Mouse (Mus musculus) limb, embryonic 11.5 days (tissue): Measurements from ENCODE around the gene Bmf. TPM values are rescaled to one million over a fixed set of nuclear protein-coding genes. Genes with fewer than 3 reads are reported as not detected.
A peak's percentile ranks its signal among the peaks of the same experiment; 100 is the strongest.

Experiments used
- ATAC-seq: fragments of 200-750 bp; cut with Nextera tagmentation; 2 replicates; pipeline ENCODE4 v1.8.0; 2017; ENCODE audit warnings: low read depth; ENCODE audit not compliant: insufficient number of reproducible peaks, low FRiP score, low TSS enrichment
- DNase-seq: peaks from one replicate; pipeline ENCODE4 v3.0.0-alpha.2; 2015; ENCODE audit warnings: low spot score
- H3K27ac ChIP-seq: fragments of 300-500 bp; sonication (generic); replicated peaks from 2 replicates; pipeline ENCODE4 v1.5.1; 2014; ENCODE audit warnings: low read depth, mild to moderate bottlenecking, low read length
- H3K27me3 ChIP-seq: fragments of 300-500 bp; sonication (generic); 2 replicates; pipeline ENCODE4 v1.6.1; 2014; ENCODE audit warnings: mild to moderate bottlenecking, low read length, mixed read lengths; ENCODE audit not compliant: control insufficient read depth, insufficient read depth
- H3K36me3 ChIP-seq: fragments of 300-500 bp; sonication (generic); 2 replicates; pipeline ENCODE4 v1.6.1; 2014; ENCODE audit warnings: mild to moderate bottlenecking, low read length, moderate library complexity, mixed read lengths; ENCODE audit not compliant: control insufficient read depth, insufficient read depth
- H3K4me1 ChIP-seq: fragments of 300-500 bp; sonication (generic); 2 replicates; pipeline ENCODE4 v1.6.1; 2014; ENCODE audit warnings: low read length, mixed read lengths; ENCODE audit not compliant: control insufficient read depth, insufficient read depth
- H3K4me2 ChIP-seq: fragments of 300-500 bp; sonication (generic); 2 replicates; pipeline ENCODE4 v1.6.1; 2014; ENCODE audit warnings: low read depth, mild to moderate bottlenecking, moderate library complexity; ENCODE audit not compliant: severe bottlenecking
- H3K4me3 ChIP-seq: fragments of 300-500 bp; sonication (generic); 2 replicates; pipeline ENCODE4 v1.5.1; 2014; ENCODE audit warnings: low read depth, low read length
- H3K9ac ChIP-seq: fragments of 300-500 bp; sonication (generic); 2 replicates; pipeline ENCODE4 v1.6.1; 2014; ENCODE audit warnings: mild to moderate bottlenecking, low read length
- H3K9me3 ChIP-seq: fragments of 300-500 bp; sonication (generic); 2 replicates; pipeline ENCODE4 v1.6.1; 2016; ENCODE audit warnings: low read length; ENCODE audit not compliant: control insufficient read depth
- WGBS: fragments of 180-500 bp; shearing (Covaris S2); extraction: QIAGEN DNeasy Blood & Tissue Kit; methylation state at CpG from one replicate; pipeline ENCODE4 v1.1.7; 2014; 5-methylcytosine and 5-hydroxymethylcytosine counted together
- polyA plus RNA-seq: library from polyadenylated mRNA; unstranded; fragments of >200 nt; fragmentation: Nextera tagmentation; extraction: Ambion mirVana; gene quantifications from 2 replicates; pipeline ENCODE4 v1.2.1, GENCODE M21; 2014

Gene Bmf
- polyA plus RNA-seq, 1 experiment from 2014 or later: 7.5 TPM

DNA sequence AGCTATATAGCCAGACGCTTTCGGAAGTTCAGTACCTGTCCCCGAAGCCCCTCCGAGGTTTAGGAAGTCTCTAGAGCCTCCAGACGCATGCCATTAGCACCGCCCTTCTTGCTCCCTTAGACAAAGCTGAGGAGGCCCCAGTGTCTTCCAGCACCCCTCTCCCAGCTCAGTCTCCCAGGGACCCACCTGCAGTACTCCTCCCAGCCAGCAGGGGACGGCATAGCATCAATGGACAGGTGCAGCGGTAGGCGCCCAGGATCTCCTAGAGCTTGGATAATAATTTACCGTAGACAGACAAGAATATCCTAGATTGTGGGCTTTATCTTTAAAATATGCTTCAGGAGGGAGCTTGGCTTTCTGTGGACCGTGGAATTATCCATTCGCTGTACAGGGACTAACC is 62.6 kb downstream of the Bmf start:
- ATAC-seq: no peak
- no peak overlapping the region for H3K4me3 ChIP-seq
- H3K36me3 ChIP-seq: no peaks in the 10 kb centered on the region
- 16% methylated on average over 12 of the region's 12 CpGs for WGBS
- H3K9me3 ChIP-seq: no peaks in the 10 kb centered on the region
- no peak overlapping the region for H3K9ac ChIP-seq
- no peak overlapping the region for H3K4me2 ChIP-seq
- peak; percentile 91 for DNase-seq
- no peak overlapping the region for H3K27ac ChIP-seq
- H3K27me3 ChIP-seq: no peaks in the 10 kb centered on the region
- H3K4me1 ChIP-seq: peaks cover 20% of the 10 kb centered on the region

DNA sequence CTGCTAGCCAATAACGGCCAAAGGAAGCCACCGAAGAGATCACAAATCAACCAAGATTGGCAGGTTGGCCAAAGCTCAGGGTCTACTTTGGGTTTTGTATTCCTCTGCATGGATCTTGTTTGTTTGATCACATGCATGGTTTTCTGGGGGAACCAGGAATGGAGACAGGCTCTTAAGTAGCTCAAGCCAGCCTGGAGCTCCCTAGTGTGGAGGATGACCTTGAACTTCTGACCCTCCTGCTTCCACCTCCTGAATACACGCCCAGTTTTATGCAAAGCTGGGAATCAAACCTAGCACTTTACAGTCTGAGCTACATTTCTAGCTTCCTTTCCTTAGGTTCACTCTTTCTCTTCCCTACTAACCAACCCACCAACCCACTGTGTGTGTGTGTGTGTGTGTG is 64.1 kb downstream of the Bmf start:
- no peak for DNase-seq
- Histone ChIP-seq H3K4me2 (no peak overlapping the region), H3K36me3 (no peaks in the 10 kb centered on the region), H3K4me1 (peaks cover 9% of the 10 kb centered on the region), H3K27me3 (no peaks in the 10 kb centered on the region), H3K9ac (no peak overlapping the region), H3K9me3 (no peaks in the 10 kb centered on the region), H3K4me3 (no peak overlapping the region), H3K27ac (no peak overlapping the region)
- WGBS: 78% methylated on average over 3 of the region's 3 CpGs
- ATAC-seq: no peak

DNA sequence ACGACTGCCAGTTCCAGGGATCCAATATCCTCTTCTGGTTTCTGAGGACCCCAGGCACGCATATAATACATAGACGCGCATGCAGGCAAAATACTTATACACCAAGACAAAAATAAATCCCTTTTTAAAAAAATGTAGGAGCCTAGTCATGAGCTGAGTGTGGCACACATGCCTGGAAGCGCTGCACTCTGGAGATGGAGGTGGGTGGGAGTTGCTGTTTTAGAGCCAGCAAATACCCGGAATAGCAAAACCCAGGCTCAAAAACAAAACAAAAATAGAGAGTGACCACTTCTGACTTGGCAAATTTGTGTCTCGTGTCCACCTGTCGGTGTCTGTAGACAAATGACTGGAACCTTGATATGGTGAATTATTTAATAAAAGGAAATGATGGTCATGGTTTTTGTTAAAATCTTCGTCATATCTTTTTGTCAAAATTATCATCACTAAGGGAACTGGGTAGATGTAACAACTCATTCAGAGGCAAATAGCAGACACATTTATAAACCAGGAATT is 65.0 kb downstream of the Bmf start:
- DNase-seq: no peak
- H3K27me3 ChIP-seq: no peaks in the 10 kb centered on the region
- no peak for ATAC-seq
- H3K4me3 ChIP-seq: no peak overlapping the region
- 88% methylated on average over 9 of the region's 9 CpGs for WGBS
- no peaks in the 10 kb centered on the region for H3K9me3 ChIP-seq
- H3K9ac ChIP-seq: no peak overlapping the region
- H3K4me1 ChIP-seq: peaks cover 3% of the 10 kb centered on the region; the same call in 1 of the 2 replicates
- no peak overlapping the region for H3K27ac ChIP-seq
- no peak overlapping the region for H3K4me2 ChIP-seq
- H3K36me3 ChIP-seq: no peaks in the 10 kb centered on the region

DNA sequence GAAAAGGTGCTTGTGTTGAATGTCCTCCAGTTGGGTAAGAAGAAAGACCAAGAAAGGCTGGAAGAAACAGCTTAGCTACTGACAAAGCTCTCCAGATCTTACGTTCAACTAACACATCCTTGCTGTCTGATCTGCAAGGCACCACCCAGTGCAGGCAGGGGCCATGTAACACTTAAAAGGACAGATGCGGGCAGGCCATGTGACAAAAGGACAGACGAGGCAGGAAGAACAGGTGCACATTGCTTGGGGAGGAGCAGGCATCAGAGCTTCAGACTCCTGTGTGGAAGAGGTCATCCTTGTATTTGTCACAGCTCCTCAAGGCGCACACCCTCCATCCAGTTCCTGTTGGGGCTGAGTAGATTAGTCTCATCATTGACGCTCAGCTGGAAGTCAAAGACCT is 66.5 kb downstream of the Bmf start:
- H3K4me3 ChIP-seq: no peak overlapping the region
- 85% methylated on average over 5 of the region's 5 CpGs for WGBS
- DNase-seq (no peak), ATAC-seq (no peak)
- H3K9me3 ChIP-seq: no peaks in the 10 kb centered on the region
- no peak overlapping the region for H3K4me2 ChIP-seq
- H3K27me3 ChIP-seq: no peaks in the 10 kb centered on the region
- no peak overlapping the region for H3K9ac ChIP-seq
- no peaks in the 10 kb centered on the region for H3K36me3 ChIP-seq
- H3K4me1 ChIP-seq: peaks cover 10% of the 10 kb centered on the region
- no peak overlapping the region for H3K27ac ChIP-seq

DNA sequence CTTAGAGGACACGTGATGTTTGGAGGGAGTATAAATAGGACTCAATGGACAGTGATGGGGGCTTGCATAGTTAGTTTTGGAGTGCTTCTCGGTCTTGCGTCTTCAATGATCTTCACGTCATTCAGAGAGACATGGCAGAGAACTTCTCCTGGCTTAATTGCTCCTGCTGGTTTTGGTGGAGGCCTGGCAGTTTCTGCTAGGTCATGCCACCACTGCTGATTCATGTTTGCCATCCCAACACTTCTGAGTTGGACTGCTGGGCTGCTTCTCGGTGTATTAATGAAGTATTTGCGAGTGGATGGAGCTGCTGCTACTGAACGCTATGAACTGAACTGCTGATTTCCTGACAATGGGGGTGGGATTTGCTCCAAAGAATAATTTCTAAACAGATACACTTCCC is 68.6 kb downstream of the Bmf start:
- Histone ChIP-seq H3K27ac (no peak overlapping the region), H3K4me1 (peaks cover 8% of the 10 kb centered on the region), H3K4me2 (no peak overlapping the region), H3K9ac (no peak overlapping the region), H3K9me3 (no peaks in the 10 kb centered on the region), H3K36me3 (peaks cover 4% of the 10 kb centered on the region; the same call in 1 of the 2 replicates), H3K4me3 (no peak overlapping the region), H3K27me3 (no peaks in the 10 kb centered on the region)
- 91% methylated on average over 7 of the region's 7 CpGs for WGBS
- ATAC-seq (no peak), DNase-seq (no peak)

DNA sequence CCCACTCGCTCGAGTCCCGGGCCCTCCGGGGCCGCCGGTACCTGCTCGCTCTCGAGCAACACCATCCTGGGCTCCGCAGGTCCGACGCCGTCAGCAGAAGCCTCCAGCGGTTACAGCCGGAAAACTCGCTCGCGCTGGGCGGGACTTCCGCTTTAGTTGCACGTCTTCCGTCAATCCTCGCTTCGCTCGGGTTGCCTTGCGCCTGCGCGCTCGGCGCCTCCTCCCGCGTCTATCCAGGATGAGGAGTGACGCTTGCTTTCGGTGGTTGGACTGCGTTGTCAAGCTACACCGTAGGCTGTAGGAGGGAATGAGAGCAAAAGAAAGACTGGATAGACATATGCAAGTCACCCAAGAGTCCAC is 70.0 kb downstream of the Bmf start, which contains the start of gene Srp14:
Srp14 (minus strand) TSS at position 162 of the 360 bp plus-strand sequence.
- peak within 1 kb of the TSS; percentile 90 for H3K4me3 ChIP-seq
- 0% methylated on average over 31 of the region's 35 CpGs for WGBS
- ATAC-seq: peak; percentile 88

DNA sequence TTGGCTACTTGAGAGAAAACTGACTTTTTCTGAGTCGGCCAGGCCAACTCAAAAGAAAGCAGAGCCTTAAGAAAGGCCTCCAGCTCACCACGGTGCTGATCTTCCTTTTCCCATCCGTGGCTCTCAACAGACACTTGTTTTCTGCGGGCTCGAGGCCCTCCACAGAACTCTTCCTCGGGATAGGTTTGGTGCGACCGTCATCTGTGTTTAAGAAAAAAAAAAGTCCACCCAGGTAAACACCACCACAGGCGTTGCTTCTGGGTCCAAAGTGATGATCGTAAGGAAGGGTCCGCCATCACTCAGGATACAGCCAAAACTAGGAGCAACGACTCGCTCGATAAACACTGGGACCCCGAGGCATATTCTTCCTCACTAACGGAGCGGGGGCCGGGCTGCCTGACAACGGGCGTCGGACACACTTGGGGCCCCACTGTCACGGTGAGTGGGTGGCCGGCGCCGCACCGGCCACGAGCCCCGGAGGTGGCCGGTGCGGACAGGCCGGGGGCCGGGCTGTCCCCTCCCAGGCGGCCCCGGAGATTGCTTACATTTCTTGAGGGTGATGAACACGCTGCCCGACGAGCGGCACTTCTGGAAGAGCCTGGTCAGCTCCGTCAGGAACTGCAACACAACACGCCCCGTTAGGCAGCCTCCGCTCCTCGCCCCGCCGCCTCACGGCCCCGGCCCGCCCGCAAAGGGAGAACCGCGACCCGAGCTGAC is 70.5 kb downstream of the Bmf start:
- Histone ChIP-seq H3K4me2 (peak overlapping the region; percentile 76), H3K9ac (peak overlapping the region; percentile 83), H3K27me3 (no peaks in the 10 kb centered on the region), H3K4me1 (peaks cover 8% of the 10 kb centered on the region), H3K4me3 (peak overlapping the region; percentile 90), H3K9me3 (no peaks in the 10 kb centered on the region), H3K27ac (no peak overlapping the region), H3K36me3 (peaks cover 8% of the 10 kb centered on the region; the same call in 1 of the 2 replicates)
- DNase-seq (no peak), ATAC-seq (peak; percentile 56)
- WGBS: 4% methylated on average over 38 of the region's 52 CpGs

More for the DNA sequence above, 70.0 kb downstream of the Bmf start, which contains the start of gene Srp14:
- Histone ChIP-seq H3K27ac (no peak within 1 kb of the TSS; the same call in 1 of the 2 replicates), H3K4me2 (peak within 1 kb of the TSS; percentile 76), H3K4me1 (peaks cover 8% of the 10 kb centered on the region), H3K27me3 (no peaks in the 10 kb centered on the region), H3K9me3 (no peaks in the 10 kb centered on the region), H3K36me3 (peaks cover 4% of the 10 kb centered on the region; the same call in 1 of the 2 replicates), H3K9ac (peak within 1 kb of the TSS; percentile 83)
- DNase-seq: peak; percentile 94
